Mouse (Mus musculus) MEL (cell line): ENCODE results near the gene Wdr89. TPM values are rescaled to one million over a fixed set of nuclear protein-coding genes. Genes with fewer than 3 reads are reported as not detected.

Experiments
- DNase-seq: peaks from one replicate; pipeline ENCODE4 v3.0.0; 2011; ENCODE audit warnings: low read depth, low spot score
- H3K27ac ChIP-seq: 2 replicates; pipeline ENCODE4 v1.5.1; 2012; ENCODE audit warnings: low read depth, mild to moderate bottlenecking, control low read depth, low read length, moderate library complexity; ENCODE audit not compliant: control insufficient read depth
- H3K27me3 ChIP-seq, 2 experiments: fragments of 150-350 bp in 1 of 2; sonication (generic) in 1 of 2; 2 replicates each; pipeline ENCODE4 v1.6.1; 2012; ENCODE audit warnings: low read length in 2 of 2, mild to moderate bottlenecking in 2 of 2, improper control_type of control experiment in 1 of 2, moderate library complexity in 1 of 2; ENCODE audit not compliant: insufficient read depth in 2 of 2, control insufficient read depth in 1 of 2
- H3K36me3 ChIP-seq, 2 experiments: 2 replicates each; pipeline ENCODE4 v1.6.1; 2012 to 2014; ENCODE audit warnings: low read length in 2 of 2, improper control_type of control experiment in 1 of 2, inconsistent platforms in 1 of 2, mild to moderate bottlenecking in 1 of 2; ENCODE audit not compliant: insufficient read depth in 2 of 2, control insufficient read depth in 1 of 2
- H3K4me1 ChIP-seq, 2 experiments: fragments of 150-350 bp in 1 of 2; sonication (generic) in 1 of 2; 2 replicates each; pipeline ENCODE4 v1.6.1; 2012; ENCODE audit warnings: low read length in 2 of 2, improper control_type of control experiment in 1 of 2, mild to moderate bottlenecking in 1 of 2; ENCODE audit not compliant: insufficient read depth in 2 of 2, control insufficient read depth in 1 of 2
- H3K4me3 ChIP-seq, 2 experiments: fragments of 150-350 bp in 1 of 2; sonication (generic) in 1 of 2; 2 replicates each; pipeline ENCODE4 v1.5.1; 2012; ENCODE audit warnings: low read depth in 2 of 2, low read length in 2 of 2, mild to moderate bottlenecking in 2 of 2, moderate library complexity in 2 of 2, control low read depth in 1 of 2, improper control_type of control experiment in 1 of 2; ENCODE audit not compliant: control insufficient read depth in 1 of 2, insufficient read depth in 1 of 2
- H3K79me2 ChIP-seq: 2 replicates; pipeline ENCODE4 v1.6.1; 2012; ENCODE audit warnings: mild to moderate bottlenecking, low read length, moderate library complexity; ENCODE audit not compliant: control insufficient read depth, poor library complexity, insufficient read depth
- H3K9ac ChIP-seq: 2 replicates; pipeline ENCODE4 v1.6.1; 2012; ENCODE audit warnings: low read depth, mild to moderate bottlenecking, control low read depth, low read length, moderate library complexity; ENCODE audit not compliant: control insufficient read depth, poor library complexity, severe bottlenecking
- H3K9me3 ChIP-seq: fragments of 150-350 bp; sonication (generic); replicated peaks from 2 replicates; pipeline ENCODE4 v1.6.1; 2012; ENCODE audit warnings: mild to moderate bottlenecking, low read length, improper control_type of control experiment, moderate library complexity; ENCODE audit not compliant: insufficient read depth
- BHLHE40 ChIP-seq: IDR thresholded peaks from 2 replicates; pipeline ENCODE4 v1.6.1; 2012; ENCODE audit warnings: low read depth, mild to moderate bottlenecking, inconsistent platforms, low read length, improper control_type of control experiment, borderline replicate concordance
- CHD1 ChIP-seq: IDR thresholded peaks from 2 replicates; pipeline ENCODE4 v1.6.1; 2012; ENCODE audit warnings: low read depth, mild to moderate bottlenecking, inconsistent platforms, low read length, improper control_type of control experiment
- CHD2 ChIP-seq: IDR thresholded peaks from 2 replicates; pipeline ENCODE4 v1.6.1; 2011; ENCODE audit warnings: low read length, improper control_type of control experiment
- CTCF ChIP-seq, 3 experiments: IDR thresholded peaks in 2 of 3; conservative IDR thresholded peaks in 1 of 3; 2 replicates each; pipeline ENCODE4 v1.5.1; 2011 to 2012; ENCODE audit warnings: low read length in 3 of 3, low read depth in 2 of 3, mild to moderate bottlenecking in 2 of 3, improper control_type of control experiment in 1 of 3, inconsistent platforms in 1 of 3, mixed read lengths in 1 of 3, moderate library complexity in 1 of 3; ENCODE audit not compliant: control insufficient read depth in 1 of 3, insufficient read depth in 1 of 3, poor library complexity in 1 of 3, severe bottlenecking in 1 of 3
- ELF1 ChIP-seq: IDR thresholded peaks from 2 replicates; pipeline ENCODE4 v1.6.1; 2014; ENCODE audit warnings: low read depth, mild to moderate bottlenecking, inconsistent platforms, low read length, improper control_type of control experiment, moderate library complexity
- EP300 ChIP-seq, 2 experiments: IDR thresholded peaks; 2 replicates each; pipeline ENCODE4 v1.6.1; 2011; ENCODE audit warnings: improper control_type of control experiment in 2 of 2, low read length in 2 of 2, low read depth in 1 of 2, mild to moderate bottlenecking in 1 of 2
- ETS1 ChIP-seq: IDR thresholded peaks from 2 replicates; pipeline ENCODE4 v1.6.1; 2012; ENCODE audit warnings: low read depth, mild to moderate bottlenecking, inconsistent platforms, low read length, improper control_type of control experiment, moderate library complexity
- JUND ChIP-seq: IDR thresholded peaks from 2 replicates; pipeline ENCODE4 v1.6.1; 2011; ENCODE audit warnings: low read depth, mild to moderate bottlenecking, improper control_type of control experiment, low read length
- KAT2A ChIP-seq: conservative IDR thresholded peaks from 2 replicates; pipeline ENCODE4 v1.6.1; 2012; ENCODE audit warnings: low read depth, low read length, improper control_type of control experiment, inconsistent platforms
- MAFK ChIP-seq: IDR thresholded peaks from 2 replicates; pipeline ENCODE4 v1.6.1; 2011; ENCODE audit warnings: low read depth, mild to moderate bottlenecking, low read length, improper control_type of control experiment, borderline replicate concordance
- MAX ChIP-seq: IDR thresholded peaks from 2 replicates; pipeline ENCODE4 v1.6.1; 2011; ENCODE audit warnings: low read length, improper control_type of control experiment
- MAZ ChIP-seq: IDR thresholded peaks from 2 replicates; pipeline ENCODE4 v1.6.1; 2012; ENCODE audit warnings: low read depth, mild to moderate bottlenecking, inconsistent platforms, low read length, improper control_type of control experiment
- MYC ChIP-seq: IDR thresholded peaks from 2 replicates; pipeline ENCODE4 v1.6.1; 2011; ENCODE audit warnings: low read depth, mild to moderate bottlenecking, low read length, improper control_type of control experiment, moderate library complexity
- NELFE ChIP-seq: IDR thresholded peaks from 2 replicates; pipeline ENCODE4 v1.6.1; 2011; ENCODE audit warnings: low read depth, low read length, improper control_type of control experiment
- NRF1 ChIP-seq: IDR thresholded peaks from 2 replicates; pipeline ENCODE4 v1.6.1; 2014; ENCODE audit warnings: low read depth, mild to moderate bottlenecking, inconsistent platforms, low read length, improper control_type of control experiment, moderate library complexity; ENCODE audit not compliant: poor library complexity, insufficient read depth, severe bottlenecking
- POLR2A ChIP-seq, 2 experiments: IDR thresholded peaks; 2 replicates each; pipeline ENCODE4 v1.6.1; 2011 to 2012; ENCODE audit warnings: low read length in 2 of 2, mild to moderate bottlenecking in 2 of 2, control low read depth in 1 of 2, improper control_type of control experiment in 1 of 2, low read depth in 1 of 2, moderate library complexity in 1 of 2; ENCODE audit not compliant: control insufficient read depth in 1 of 2, insufficient read depth in 1 of 2, poor library complexity in 1 of 2
- POLR2AphosphoS2 ChIP-seq: IDR thresholded peaks from 2 replicates; pipeline ENCODE4 v1.6.1; 2011; ENCODE audit warnings: low read length, improper control_type of control experiment
- POLR2AphosphoS5 ChIP-seq: IDR thresholded peaks from 2 replicates; pipeline ENCODE4 v1.6.1; 2012; ENCODE audit warnings: low read depth, borderline replicate concordance, mild to moderate bottlenecking, inconsistent platforms, low read length, moderate library complexity, mixed read lengths
- RAD21 ChIP-seq: IDR thresholded peaks from 2 replicates; pipeline ENCODE4 v1.6.1; 2011; ENCODE audit warnings: mild to moderate bottlenecking, low read depth, low read length, improper control_type of control experiment
- RCOR1 ChIP-seq: IDR thresholded peaks from 2 replicates; pipeline ENCODE4 v1.6.1; 2012; ENCODE audit warnings: low read depth, mild to moderate bottlenecking, inconsistent platforms, low read length, improper control_type of control experiment
- SIN3A ChIP-seq: IDR thresholded peaks from 2 replicates; pipeline ENCODE4 v1.6.1; 2012; ENCODE audit warnings: low read length, improper control_type of control experiment, inconsistent platforms
- SMC3 ChIP-seq: IDR thresholded peaks from 2 replicates; pipeline ENCODE4 v1.6.1; 2011; ENCODE audit warnings: low read depth, low read length, improper control_type of control experiment
- UBTF ChIP-seq: IDR thresholded peaks from 2 replicates; pipeline ENCODE4 v1.6.1; 2012; ENCODE audit warnings: low read depth, mild to moderate bottlenecking, inconsistent platforms, low read length, improper control_type of control experiment, moderate library complexity, borderline replicate concordance; ENCODE audit not compliant: insufficient read depth
- ZC3H11A ChIP-seq: IDR thresholded peaks from 2 replicates; pipeline ENCODE4 v1.6.1; 2012; ENCODE audit warnings: low read depth, mild to moderate bottlenecking, inconsistent platforms, low read length, improper control_type of control experiment
- ZKSCAN1 ChIP-seq: IDR thresholded peaks from 2 replicates; pipeline ENCODE4 v1.6.1; 2012; ENCODE audit warnings: low read depth, mild to moderate bottlenecking, inconsistent platforms, low read length, improper control_type of control experiment, moderate library complexity
- polyA plus RNA-seq, 2 experiments: library from polyadenylated mRNA; stranded (reverse) in 1 of 2; unstranded in 1 of 2; fragments of >175 nt in 1 of 2; fragments of >200 nt in 1 of 2; gene quantifications; 2 replicates each; pipeline versions ENCODE4 v1.2.1 to v1.2.4; 2012; ENCODE audit warnings: low replicate concordance in 2 of 2, low read depth in 1 of 2; ENCODE audit not compliant: insufficient read length in 2 of 2, insufficient read depth in 1 of 2, missing spikeins in 1 of 2
- total RNA-seq: library from RNA; depleted of rRNA; stranded (reverse); fragments of 300-350 nt; gene quantifications from 2 replicates; pipeline ENCODE4 v1.2.3, GENCODE M21; 2012

Gene Wdr89
- total and polyA plus RNA-seq, 3 experiments: 10.2 to 57.8 (median 31.2) TPM

DNA sequence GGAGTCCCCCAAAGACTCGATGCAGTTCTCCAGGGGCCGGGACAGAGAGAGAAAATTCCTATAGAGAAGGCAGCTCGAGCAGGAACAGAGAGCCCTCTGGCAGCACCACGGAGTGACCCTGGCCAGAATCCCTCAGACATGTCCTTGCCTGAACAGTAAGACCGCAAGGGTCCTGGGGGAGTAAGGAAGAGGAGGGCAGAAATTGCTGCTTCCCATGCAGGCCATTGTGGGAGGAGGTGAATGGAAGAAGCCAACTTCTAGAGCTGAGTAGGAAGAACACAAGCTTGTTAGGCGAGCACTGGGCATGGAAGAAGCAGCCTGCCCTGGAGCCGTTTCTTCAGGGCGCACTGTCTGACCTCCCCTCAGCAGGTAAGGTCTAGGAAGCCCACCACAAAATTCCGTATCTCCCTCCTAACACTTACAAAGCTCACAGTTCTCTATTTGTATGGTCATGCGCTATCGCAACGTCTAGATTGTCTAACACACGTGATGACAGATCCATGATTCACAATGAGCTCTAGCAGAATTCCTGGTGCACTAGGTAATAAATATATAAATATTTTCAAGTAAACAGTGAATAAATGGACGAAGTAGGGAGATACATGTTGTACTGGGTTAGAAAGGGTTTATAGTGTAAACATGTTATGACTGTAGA is 32.9 kb upstream of the Wdr89 start:
- TF ChIP-seq RCOR1 (no peak), MAZ (no peak)
- no peak overlapping the region for H3K27ac ChIP-seq
- no peak overlapping the region for H3K9ac ChIP-seq

DNA sequence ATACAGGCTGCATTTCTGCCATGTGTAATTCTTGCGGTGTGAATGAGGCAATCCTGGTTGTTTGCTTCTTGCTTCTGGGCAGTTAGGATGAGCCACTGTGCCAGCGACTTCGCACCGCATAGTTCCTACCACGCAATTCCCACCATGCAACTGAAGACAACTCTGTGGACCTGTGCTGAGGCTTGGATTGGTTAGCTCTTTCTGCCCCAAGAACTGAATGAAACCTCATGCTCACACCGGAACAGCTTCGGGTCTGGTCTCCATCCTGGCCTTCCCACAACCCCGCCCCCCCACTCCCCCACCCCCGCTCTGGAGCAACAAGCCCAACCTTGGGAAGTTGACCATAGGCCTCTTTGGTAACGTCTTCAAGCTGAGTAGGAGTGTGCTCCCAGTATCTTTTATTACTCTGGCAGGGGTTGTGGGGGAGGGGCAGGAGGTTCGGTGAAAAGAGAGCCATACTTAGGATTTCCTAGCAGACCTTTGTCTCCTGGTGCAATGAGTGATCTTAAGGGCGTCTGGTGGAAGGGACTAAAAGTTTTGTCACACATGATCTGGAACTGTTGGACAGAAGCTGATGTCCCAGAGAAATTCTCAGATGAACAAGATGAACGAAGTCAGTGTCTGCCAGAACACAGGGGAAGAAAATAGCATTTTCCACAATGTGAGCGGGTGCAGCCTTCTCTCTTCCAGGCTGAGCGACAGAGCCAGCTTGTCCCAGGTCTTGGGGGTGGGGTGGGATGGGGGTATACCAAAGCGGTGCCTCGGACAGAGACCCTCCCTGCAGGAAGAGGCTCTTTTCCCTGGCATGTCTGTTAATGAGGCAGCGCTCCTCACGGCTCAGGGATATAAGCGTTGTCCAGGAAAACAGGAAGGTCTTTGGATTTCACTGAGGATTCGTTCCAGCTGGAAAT is 32.1 kb upstream of the Wdr89 start:
- H3K9me3 ChIP-seq: no peaks in the 10 kb centered on the region
- H3K79me2 ChIP-seq: no peaks in the 10 kb centered on the region
- H3K27ac ChIP-seq: no peak overlapping the region
- no peaks in the 10 kb centered on the region for H3K27me3 ChIP-seq
- no peak overlapping the region for H3K9ac ChIP-seq
- TF ChIP-seq NELFE (no peak), MAFK (no peak), ETS1 (no peak), POLR2A (IDR thresholded peaks at IDR 0.05; ENCODE audit: control insufficient read depth in 1 of 2, insufficient read depth in 1 of 2, low read depth in 1 of 2, low read length in 2 of 2, poor library complexity in 1 of 2) (no peak), EP300 (IDR thresholded peaks at IDR 0.05; ENCODE audit: low read depth in 1 of 2, low read length in 2 of 2) (no peak), CHD1 (no peak), ZKSCAN1 (no peak), POLR2AphosphoS5 (no peak), UBTF (no peak), CHD2 (no peak)
- no peaks in the 10 kb centered on the region for H3K36me3 ChIP-seq
- DNase-seq: no peak
- H3K4me1 ChIP-seq: no peaks in the 10 kb centered on the region
- no peak overlapping the region for H3K4me3 ChIP-seq

More for the DNA sequence above, 32.9 kb upstream of the Wdr89 start:
- Histone ChIP-seq H3K27me3 (no peaks in the 10 kb centered on the region), H3K79me2 (no peaks in the 10 kb centered on the region), H3K9me3 (no peaks in the 10 kb centered on the region), H3K4me1 (no peaks in the 10 kb centered on the region), H3K4me3 (no peak overlapping the region), H3K36me3 (no peaks in the 10 kb centered on the region)
- no peak for DNase-seq

GRCm38 (mm10) chr12:75698692-75699091 is 29.4 kb upstream of the Wdr89 start:
- peak; percentile 28 for DNase-seq
- H3K79me2 ChIP-seq: no peaks in the 10 kb centered on the region
- no peak for TF ChIP-seq JUND
- no peak for TF ChIP-seq BHLHE40
- no peak for TF ChIP-seq MAX
- TF ChIP-seq CHD1: no peak
- TF ChIP-seq EP300 (IDR thresholded peaks at IDR 0.05; ENCODE audit: low read depth in 1 of 2, low read length in 2 of 2): no peak
- TF ChIP-seq KAT2A: no peak
- no peak for TF ChIP-seq ELF1
- no peak for TF ChIP-seq MYC
- TF ChIP-seq RAD21: peak; percentile 47
- no peak for TF ChIP-seq NRF1
- peak; percentile 25; the same call in 1 of the 2 replicates for TF ChIP-seq SMC3
- no peak for TF ChIP-seq SIN3A
- no peak for TF ChIP-seq POLR2AphosphoS2
- TF ChIP-seq ZC3H11A: peak; percentile 27; the same call in 1 of the 2 replicates
- TF ChIP-seq CTCF (IDR thresholded peaks at IDR 0.05 in 2 of 3, conservative IDR thresholded peaks at IDR 0.05 in 1 of 3; ENCODE audit: control insufficient read depth in 1 of 3, insufficient read depth in 1 of 3, low read depth in 2 of 3, low read length in 3 of 3, poor library complexity in 1 of 3, severe bottlenecking in 1 of 3): peak; percentile 20 to 45 (median 41); a peak in 5 of 6 replicates
- no peak overlapping the region for H3K4me3 ChIP-seq
- no peaks in the 10 kb centered on the region for H3K4me1 ChIP-seq
- H3K9me3 ChIP-seq: no peaks in the 10 kb centered on the region
- no peak overlapping the region for H3K27ac ChIP-seq
- H3K27me3 ChIP-seq: no peaks in the 10 kb centered on the region
- H3K36me3 ChIP-seq: no peaks in the 10 kb centered on the region
- no peak overlapping the region for H3K9ac ChIP-seq
